Mouse (Mus musculus) spleen, adult 2 months (tissue): Measurements from ENCODE around the gene Tsc2.

ENCODE experiments used
- CTCF ChIP-seq: fragments of 200-500 bp; IDR thresholded peaks from 2 replicates; pipeline ENCODE4 v1.5.1; 2011; ENCODE audit warnings: mild to moderate bottlenecking, inconsistent platforms; ENCODE audit not compliant: insufficient read depth, insufficient read length, insufficient replicate concordance; ENCODE audit errors: extremely low read depth
- POLR2A ChIP-seq: fragments of 200-500 bp; IDR thresholded peaks from 2 replicates; pipeline ENCODE4 v1.6.1; 2011; ENCODE audit warnings: low read depth, low read length, inconsistent platforms

DNA sequence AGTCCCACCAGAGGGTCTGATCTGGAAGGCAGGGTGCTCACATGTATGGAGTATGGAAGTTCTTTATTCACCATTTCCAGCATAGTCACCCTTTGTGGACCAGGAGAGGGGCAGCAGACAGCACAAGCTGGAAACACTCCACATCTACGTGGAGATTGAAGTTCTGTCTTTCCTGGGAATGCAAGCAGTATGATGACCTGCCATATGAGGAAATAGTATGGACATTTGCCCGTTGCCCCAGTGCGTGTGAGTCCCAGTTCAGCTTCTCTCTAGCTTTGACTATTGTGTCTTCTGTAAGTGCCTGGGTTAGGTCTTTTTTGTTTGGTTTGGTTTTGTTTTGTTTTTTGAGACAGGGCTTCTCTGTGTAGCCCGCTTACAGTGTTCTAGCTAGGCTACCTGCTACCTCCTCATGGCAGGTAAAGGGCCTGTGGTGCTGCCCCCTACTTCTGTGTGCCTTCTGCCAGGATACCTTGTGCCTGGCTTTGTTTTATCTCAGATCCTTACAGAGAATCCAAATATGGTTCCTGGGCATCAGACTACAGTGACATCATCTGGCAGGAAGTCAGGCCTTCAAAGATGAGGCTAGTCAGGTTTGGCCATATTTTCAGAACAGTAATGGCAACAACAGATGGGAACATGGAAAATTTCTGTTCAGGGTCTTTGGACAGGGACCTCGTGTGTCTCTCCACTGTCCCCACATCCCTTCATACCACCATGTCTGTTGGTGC lies 72.0 kb downstream of the Tsc2 start:
- TF ChIP-seq POLR2A, result no peak
- no peak for TF ChIP-seq CTCF
